Mouse (Mus musculus) neural tube, embryonic 13.5 days (tissue): ENCODE measurements around the gene Rara. TPM values are rescaled to one million over a fixed set of nuclear protein-coding genes. Genes with fewer than 3 reads are reported as not detected.
A peak's percentile ranks its signal among the peaks of the same experiment; 100 is the strongest.

Source experiments
- ATAC-seq: fragments of 200-750 bp; cut with Nextera tagmentation; 2 replicates; pipeline ENCODE4 v1.8.0; 2017; ENCODE audit warnings: low read depth, mild to moderate bottlenecking, moderate TSS enrichment, moderate library complexity
- H3K27ac ChIP-seq: fragments of 300-500 bp; sonication (generic); replicated peaks from 2 replicates; pipeline ENCODE4 v1.5.1; 2015; ENCODE audit warnings: moderate library complexity, mild to moderate bottlenecking, inconsistent platforms
- H3K27me3 ChIP-seq: fragments of 300-500 bp; sonication (generic); 2 replicates; pipeline ENCODE4 v1.6.1; 2015; ENCODE audit warnings: mild to moderate bottlenecking, inconsistent platforms
- H3K36me3 ChIP-seq: fragments of 300-500 bp; sonication (generic); 2 replicates; pipeline ENCODE4 v1.6.1; 2015; ENCODE audit warnings: mild to moderate bottlenecking, inconsistent platforms
- H3K4me1 ChIP-seq: fragments of 300-500 bp; sonication (generic); replicated peaks from 2 replicates; pipeline ENCODE4 v1.6.1; 2015; ENCODE audit warnings: inconsistent platforms
- H3K4me2 ChIP-seq: fragments of 300-500 bp; sonication (generic); 2 replicates; pipeline ENCODE4 v1.6.1; 2015; ENCODE audit warnings: inconsistent platforms, mild to moderate bottlenecking, moderate library complexity
- H3K4me3 ChIP-seq: fragments of 300-500 bp; sonication (generic); 2 replicates; pipeline ENCODE4 v1.5.1; 2015; ENCODE audit warnings: mild to moderate bottlenecking, inconsistent platforms
- H3K9ac ChIP-seq: fragments of 300-500 bp; sonication (generic); 2 replicates; pipeline ENCODE4 v1.6.1; 2015; ENCODE audit warnings: moderate library complexity, mild to moderate bottlenecking, inconsistent platforms
- H3K9me3 ChIP-seq: fragments of 300-500 bp; sonication (generic); 2 replicates; pipeline ENCODE4 v1.6.1; 2016; ENCODE audit warnings: inconsistent platforms
- WGBS: fragments of 180-500 bp; shearing (Covaris S2); methylation state at CpG from one replicate; pipeline ENCODE4 v1.1.7; 2015; 5-methylcytosine and 5-hydroxymethylcytosine counted together
- polyA plus RNA-seq: library from polyadenylated mRNA; unstranded; fragments of >200 nt; fragmentation: Nextera tagmentation; extraction: Ambion mirVana; gene quantifications from 2 replicates; pipeline ENCODE4 v1.2.1, GENCODE M21; 2015

Rara gene
- polyA plus RNA-seq, 1 experiment from 2014 or later, result 24.0 TPM

GRCm38 (mm10) chr11:99010124-99010523 is 82.5 kb downstream of the Rara start:
- ATAC-seq, result no peak
- Histone ChIP-seq H3K9me3 (no peaks in the 10 kb centered on the region), H3K27me3 (no peaks in the 10 kb centered on the region), H3K4me3 (no peak overlapping the region), H3K9ac (no peak overlapping the region), H3K4me1 (no peaks in the 10 kb centered on the region), H3K27ac (no peak overlapping the region), H3K36me3 (0 out of 2 replicates have a peak, but pooled peaks cover 5% of the 10 kb centered on the region), H3K4me2 (no peak overlapping the region)
- WGBS, result 92% methylated on average over 4 of the region's 4 CpGs

DNA sequence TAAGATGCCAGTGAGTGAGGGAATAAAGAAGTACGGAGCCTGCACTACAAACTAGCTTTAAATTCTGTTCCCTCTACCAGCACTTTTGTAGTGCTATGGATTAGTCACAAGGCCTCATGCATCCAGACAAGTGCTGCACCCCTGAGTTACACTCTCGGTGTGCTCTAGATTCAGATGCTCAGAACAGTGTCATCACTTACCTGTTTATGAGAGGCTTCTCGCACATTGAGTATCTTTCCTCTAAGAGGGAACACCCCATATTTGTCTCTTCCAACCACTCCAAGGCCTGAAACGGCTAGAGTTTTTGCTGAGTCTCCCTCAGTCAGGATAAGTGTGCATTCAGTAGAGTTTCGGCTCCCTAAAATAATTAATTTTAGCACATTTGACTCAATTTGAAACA is 83.1 kb downstream of the Rara start:
- WGBS, result 94% methylated on average over 5 of the region's 5 CpGs
- H3K36me3 ChIP-seq, result 0 out of 2 replicates have a peak, but pooled peaks cover 8% of the 10 kb centered on the region
- ATAC-seq, result no peak
- no peaks in the 10 kb centered on the region for H3K27me3 ChIP-seq
- H3K9me3 ChIP-seq, result no peaks in the 10 kb centered on the region
- no peak overlapping the region for H3K9ac ChIP-seq
- H3K4me3 ChIP-seq, result no peak overlapping the region
- H3K4me1 ChIP-seq, result no peaks in the 10 kb centered on the region
- no peak overlapping the region for H3K27ac ChIP-seq
- H3K4me2 ChIP-seq, result no peak overlapping the region

GRCm38 (mm10) chr11:99013856-99014255 is 86.2 kb downstream of the Rara start:
- Histone ChIP-seq H3K9me3 (no peaks in the 10 kb centered on the region), H3K4me2 (no peak overlapping the region), H3K4me3 (no peak overlapping the region), H3K27me3 (no peaks in the 10 kb centered on the region), H3K4me1 (no peaks in the 10 kb centered on the region), H3K27ac (no peak overlapping the region), H3K36me3 (0 out of 2 replicates have a peak, but pooled peaks cover 11% of the 10 kb centered on the region), H3K9ac (no peak overlapping the region)
- ATAC-seq, result no peak
- WGBS, result 95% methylated on average over 1 of the region's 1 CpGs

DNA sequence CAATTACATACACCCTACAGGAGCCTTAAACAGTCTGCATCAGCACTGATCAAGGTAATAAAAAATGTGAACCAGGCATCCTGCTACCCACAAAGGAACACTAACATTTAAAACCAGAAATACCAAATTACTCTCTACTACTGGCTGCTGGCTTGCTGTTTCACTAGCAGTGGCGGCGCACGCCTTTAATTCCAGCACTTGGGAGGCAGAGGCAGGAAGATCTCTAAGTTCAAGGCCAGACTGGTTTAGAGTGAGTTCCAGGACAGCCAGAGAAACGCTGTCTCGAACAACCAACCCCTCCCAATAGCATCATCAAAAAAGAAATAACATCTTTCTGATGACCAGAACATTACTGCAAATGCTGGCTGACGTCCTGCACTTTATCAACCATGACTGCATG is 92.2 kb downstream of the Rara start:
- Histone ChIP-seq H3K9me3 (no peaks in the 10 kb centered on the region), H3K4me1 (peaks cover 15% of the 10 kb centered on the region), H3K9ac (no peak overlapping the region), H3K27ac (no peak overlapping the region), H3K27me3 (no peaks in the 10 kb centered on the region), H3K4me3 (no peak overlapping the region), H3K4me2 (no peak overlapping the region), H3K36me3 (peaks cover 8% of the 10 kb centered on the region; the same call in 1 of the 2 replicates)
- ATAC-seq, result no peak
- 94% methylated on average over 6 of the region's 6 CpGs for WGBS

GRCm38 (mm10) chr11:99022384-99022933 is 94.8 kb downstream of the Rara start:
- Histone ChIP-seq H3K36me3 (peaks cover 2% of the 10 kb centered on the region; the same call in 1 of the 2 replicates), H3K9ac (no peak overlapping the region), H3K9me3 (no peaks in the 10 kb centered on the region), H3K27ac (no peak overlapping the region), H3K27me3 (no peaks in the 10 kb centered on the region), H3K4me3 (peak overlapping the region; percentile 63), H3K4me1 (peaks cover 15% of the 10 kb centered on the region), H3K4me2 (peak overlapping the region; percentile 74)
- ATAC-seq, result no peak
- WGBS, result 85% methylated on average over 5 of the region's 5 CpGs

- Histone ChIP-seq H3K4me2 (peak overlapping the region; percentile 74), H3K36me3 (peaks cover 2% of the 10 kb centered on the region; the same call in 1 of the 2 replicates), H3K27ac (no peak overlapping the region), H3K4me1 (peaks cover 15% of the 10 kb centered on the region), H3K27me3 (no peaks in the 10 kb centered on the region), H3K4me3 (peak overlapping the region; percentile 63), H3K9me3 (no peaks in the 10 kb centered on the region), H3K9ac (peak overlapping the region; percentile 68)
- ATAC-seq, result no peak
- 13% methylated on average over 4 of the region's 4 CpGs for WGBS
Observed at GRCm38 (mm10) chr11:99023094-99023493, 95.5 kb downstream of the Rara start.

DNA sequence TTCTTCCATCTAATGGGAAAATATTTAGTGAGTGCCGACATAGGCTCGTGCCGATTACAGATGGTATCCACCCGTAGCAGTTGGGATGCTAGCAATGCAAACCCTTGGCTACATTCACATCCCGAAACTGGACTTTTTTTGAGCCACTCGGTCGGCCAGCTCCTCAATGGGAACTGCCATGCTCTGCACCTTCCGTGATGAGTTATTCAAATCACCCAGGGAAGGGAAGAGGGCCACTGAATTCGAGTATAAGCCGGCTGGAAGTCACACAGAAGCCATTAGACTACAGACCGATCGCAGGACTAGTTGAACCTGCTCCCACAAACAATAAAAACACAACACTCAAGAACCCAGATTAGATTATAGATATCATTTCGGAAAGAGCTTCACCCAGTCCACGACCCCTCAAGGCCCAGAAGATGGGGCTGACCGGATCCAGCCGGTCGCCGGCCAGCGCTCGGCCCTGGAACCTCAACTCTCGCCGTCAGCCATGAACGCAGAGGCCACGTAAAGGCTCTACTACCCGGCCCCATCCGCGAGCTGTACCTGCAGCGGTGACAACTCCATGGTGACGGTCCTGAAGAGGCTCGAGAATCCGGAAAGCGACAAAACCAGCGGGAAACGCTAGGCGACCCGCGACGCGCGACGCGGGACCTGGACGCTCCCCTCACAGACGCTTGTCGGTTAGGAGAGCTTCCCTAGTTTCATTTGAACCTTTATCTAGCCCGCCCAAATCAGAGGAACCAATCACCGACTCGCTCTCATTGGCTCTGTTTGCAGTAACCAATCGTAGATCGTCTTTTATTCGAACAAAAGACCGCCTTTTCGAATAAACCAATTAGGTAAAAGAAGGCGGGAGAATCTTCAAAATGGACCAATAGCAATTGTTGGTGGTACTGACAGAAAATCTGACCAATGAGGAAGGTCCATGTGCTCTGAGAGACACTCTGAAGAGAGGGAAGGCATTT is 96.2 kb downstream of the Rara start, which contains the start of gene Top2a:
Top2a (minus strand) TSS at position 690 of the 968 bp plus-strand sequence.
- H3K27me3 ChIP-seq, result no peaks in the 10 kb centered on the region
- H3K27ac ChIP-seq, result no peak within 1 kb of the TSS
- H3K36me3 ChIP-seq, result peaks cover 2% of the 10 kb centered on the region; the same call in 1 of the 2 replicates
- ATAC-seq, result peak; percentile 97
- H3K4me2 ChIP-seq, result peak within 1 kb of the TSS; percentile 74
- H3K9me3 ChIP-seq, result no peaks in the 10 kb centered on the region
- H3K4me3 ChIP-seq, result peak within 1 kb of the TSS; percentile 63
- WGBS, result under 1% methylated on average over 54 of the region's 54 CpGs
- H3K4me1 ChIP-seq, result peaks cover 15% of the 10 kb centered on the region
- H3K9ac ChIP-seq, result peak within 1 kb of the TSS; percentile 68

Other genes starting within 250 kb of the Rara start
- gene Psmd3, start 245.3 kb upstream of the Rara start, polyA plus RNA-seq, result 177 and 181 TPM in 2 replicates
- gene Csf3, start 226.6 kb upstream of the Rara start, polyA plus RNA-seq, result not detected in 2 replicates
- gene Med24, start 198.4 kb upstream of the Rara start, polyA plus RNA-seq, result 62.3 and 69.1 TPM in 2 replicates
- 89.5 and 94.4 TPM in 2 replicates for gene Thra, start 187.2 kb upstream of the Rara start, polyA plus RNA-seq
- 3.4 and 3.6 TPM in 2 replicates for gene Nr1d1, start 152.5 kb upstream of the Rara start, polyA plus RNA-seq
- gene Msl1, start 132.3 kb upstream of the Rara start, polyA plus RNA-seq, result 31.5 and 33.2 TPM in 2 replicates
- gene Casc3, start 122.9 kb upstream of the Rara start, polyA plus RNA-seq, result 55.1 and 57.7 TPM in 2 replicates
- gene Rapgefl1, start 91.0 kb upstream of the Rara start, polyA plus RNA-seq, result 5.6 and 6.7 TPM in 2 replicates
- 4.3 and 4.6 TPM in 2 replicates for gene Wipf2, start 64.2 kb upstream of the Rara start, polyA plus RNA-seq
- 4.2 and 4.7 TPM in 2 replicates for gene Cdc6, start 20.0 kb upstream of the Rara start, polyA plus RNA-seq
- 1.4 and 1.5 TPM in 2 replicates for gene Gjd3, start 55.2 kb downstream of the Rara start, polyA plus RNA-seq
- gene Top2a, start 96.4 kb downstream of the Rara start, polyA plus RNA-seq, result 45.5 and 60.7 TPM in 2 replicates
- gene Igfbp4, start 113.4 kb downstream of the Rara start, polyA plus RNA-seq, result 189 and 233 TPM in 2 replicates
- 0.40 TPM in 1 of 2 replicates, not detected in the other for gene Tns4, start 161.5 kb downstream of the Rara start, polyA plus RNA-seq
- gene Ccr7, start 227.3 kb downstream of the Rara start, polyA plus RNA-seq, result not detected in 2 replicates